Comparison of ENCODE assay signal across 9 mouse cellular contexts in genomic region chr11:120548214-120548613, GRCm38 (mm10). TPM values are rescaled to one million over a fixed set of nuclear protein-coding genes. Genes with fewer than 3 reads are reported as not detected.
DNase-seq lines count a peak whose midpoint lies in the region; ATAC-seq and TF ChIP-seq lines count a peak whose summit lies in the region.
"Had no signal": no experiment of that assay in that cellular context is flagged by ENCODE, and none has a peak within 500 bp of the region (broad histone marks: within the 10 kb centered on the region; RNA-seq: fewer than 3 reads in every experiment).

No protein-coding gene starts in this region.

- H3K27ac ChIP-seq in heart, embryonic 10.5 days = peak overlapping the region; percentile 98; the same call in 1 of the 2 replicates
- peak overlapping the region; percentile 96 for H3K27ac ChIP-seq in hindbrain, embryonic 10.5 days
- H3K27ac ChIP-seq in liver, postnatal 0 days (ENCODE audit: low read depth) = peak overlapping the region; percentile 98
- no peak overlapping the region for H3K27ac ChIP-seq in thymus, adult 2 months (ENCODE audit: control insufficient read depth, insufficient read depth, low read length)

- no peaks in the 10 kb centered on the region for H3K27me3 ChIP-seq in heart, embryonic 10.5 days (ENCODE audit: insufficient read depth, poor library complexity, severe bottlenecking)
- peaks cover 2% of the 10 kb centered on the region; the same call in 1 of the 2 replicates for H3K27me3 ChIP-seq in G1E (ENCODE audit: insufficient read depth, low read length)
- no peaks in the 10 kb centered on the region for H3K27me3 ChIP-seq in hindbrain, embryonic 10.5 days (ENCODE audit: insufficient read depth, poor library complexity, severe bottlenecking)
- no peaks in the 10 kb centered on the region for H3K27me3 ChIP-seq in liver, postnatal 0 days (ENCODE audit: insufficient read depth, low read length)
- no peaks in the 10 kb centered on the region for H3K27me3 ChIP-seq in thymus, adult 2 months (ENCODE audit: control insufficient read depth, insufficient read depth, low read length)

- no peak for TF ChIP-seq CTCF in G1E (IDR thresholded peaks at IDR 0.05; ENCODE audit: low read depth, low read length)
- no peak for TF ChIP-seq CTCF in liver, postnatal 0 days (IDR thresholded peaks at IDR 0.05; ENCODE audit: low read depth)
- TF ChIP-seq CTCF in thymus, adult 2 months (IDR thresholded peaks at IDR 0.05; ENCODE audit: borderline replicate concordance, control insufficient read depth, extremely low read depth, insufficient read depth, low read length, poor library complexity) = no peak

- H3K4me2 ChIP-seq in liver, postnatal 0 days (ENCODE audit: low read depth, low read length) = peak overlapping the region; percentile 97

- peak overlapping the region; percentile 91 for H3K4me3 ChIP-seq in heart, embryonic 10.5 days
- H3K4me3 ChIP-seq in G1E (ENCODE audit: low read depth, low read length) = peak overlapping the region; percentile 87; the same call in 1 of the 2 replicates
- H3K4me3 ChIP-seq in hindbrain, embryonic 10.5 days = peak overlapping the region; percentile 100
- peak overlapping the region; percentile 88; the same call in 1 of the 2 replicates for H3K4me3 ChIP-seq in liver, postnatal 0 days (ENCODE audit: low read depth, low read length)
- H3K4me3 ChIP-seq in thymus, adult 2 months (ENCODE audit: control insufficient read depth, insufficient read depth, low read length) = no peak overlapping the region

- no peaks in the 10 kb centered on the region for H3K9me3 ChIP-seq in heart, embryonic 10.5 days
- H3K9me3 ChIP-seq in G1E (replicated peaks) = no peaks in the 10 kb centered on the region
- no peaks in the 10 kb centered on the region for H3K9me3 ChIP-seq in hindbrain, embryonic 10.5 days
- no peaks in the 10 kb centered on the region for H3K9me3 ChIP-seq in liver, postnatal 0 days (ENCODE audit: low read length)

- no peak for ATAC-seq in G1E (ENCODE audit: extremely low read depth, insufficient number of reproducible peaks, low FRiP score, poor library complexity, severe bottlenecking)
- no peak for ATAC-seq in liver, postnatal 0 days

- intact Hi-C loops in heart, postnatal 36 days (cut with DNase I) = loop anchor here (2.0 kb wide), 1 partner anchor 29 kb away; no protein-coding TSS in a partner anchor

- no peak for TF ChIP-seq POLR2A in thymus, adult 2 months (IDR thresholded peaks at IDR 0.05; ENCODE audit: control insufficient read depth, extremely low read depth, insufficient read depth, low read length, poor library complexity)

- H3K36me3 ChIP-seq in heart, embryonic 10.5 days = peaks cover 29% of the 10 kb centered on the region
- peaks cover 66% of the 10 kb centered on the region for H3K36me3 ChIP-seq in G1E (replicated peaks)
- H3K36me3 ChIP-seq in hindbrain, embryonic 10.5 days = peaks cover 50% of the 10 kb centered on the region
- peaks cover 14% of the 10 kb centered on the region for H3K36me3 ChIP-seq in liver, postnatal 0 days (replicated peaks; ENCODE audit: insufficient read depth, low read length)
- H3K36me3 ChIP-seq in thymus, adult 2 months (ENCODE audit: control insufficient read depth, insufficient read depth, low read length) = peaks cover 10% of the 10 kb centered on the region

- peaks cover 39% of the 10 kb centered on the region for H3K4me1 ChIP-seq in heart, embryonic 10.5 days
- peaks cover 36% of the 10 kb centered on the region for H3K4me1 ChIP-seq in G1E (ENCODE audit: insufficient read depth, low read depth, low read length)
- peaks cover 35% of the 10 kb centered on the region for H3K4me1 ChIP-seq in hindbrain, embryonic 10.5 days (replicated peaks)
- H3K4me1 ChIP-seq in liver, postnatal 0 days (ENCODE audit: insufficient read depth) = peaks cover 35% of the 10 kb centered on the region
- peaks cover 24% of the 10 kb centered on the region for H3K4me1 ChIP-seq in thymus, adult 2 months (replicated peaks; ENCODE audit: control insufficient read depth, insufficient read depth, low read length)

- H3K9ac ChIP-seq in liver, postnatal 0 days (replicated peaks) = peak overlapping the region; percentile 93; the same call in 1 of the 2 replicates

- TF ChIP-seq EP300 in liver, postnatal 0 days (IDR thresholded peaks at IDR 0.05; ENCODE audit: low read depth) = no peak

- WGBS in heart, embryonic 10.5 days = 83% methylated on average over 3 of the region's 3 CpGs
- 86% methylated on average over 3 of the region's 3 CpGs for WGBS in hindbrain, embryonic 10.5 days
- 83% methylated on average over 3 of the region's 3 CpGs for WGBS in liver, postnatal 0 days (ENCODE audit: insufficient replicate concordance)
- WGBS in thymus, adult 2 months = 76% methylated on average over 3 of the region's 3 CpGs

- DNase-seq in heart, embryonic 10.5 days (ENCODE audit: low spot score) = no peak
- DNase-seq in heart, postnatal 36 days = no peak
- no peak for DNase-seq in G1E (ENCODE audit: low spot score)
- no peak for DNase-seq in hindbrain, embryonic 10.5 days (ENCODE audit: low spot score)
- DNase-seq in liver, postnatal 0 days = no peak
- DNase-seq in ovary, adult 18-20 months (ENCODE audit: low spot score) = no peak
- DNase-seq in gastrocnemius, adult 8-10 months (ENCODE audit: low spot score in 2 of 2) = no peak
- no peak for DNase-seq in thymus, adult 2 months
- DNase-seq: left cerebral cortex, postnatal 4 days had no signal

RNA-seq across cellular contexts. Expression of gene Mcrip1, which starts 1.3 kb away (rescaled TPM):
- 153 and 186 TPM in 2 replicates for polyA plus RNA-seq in heart, embryonic 10.5 days (2016; fragmentation: Nextera tagmentation; extraction: Ambion mirVana)
- total RNA-seq in heart, postnatal 36 days (2021) = 10 to 100 TPM; 43.1 to 43.7 TPM
- total RNA-seq in G1E (2014; fragmentation: Nextera tagmentation) (53.8 and 64.3 TPM in 2 replicates), G1E (2017) (19.2 and 20.9 TPM in 2 replicates)
- 176 and 205 TPM in 2 replicates for polyA plus RNA-seq in G1E (2012)
- 219 and 261 TPM in 2 replicates for polyA plus RNA-seq in hindbrain, embryonic 10.5 days (2016; fragmentation: Nextera tagmentation; extraction: Ambion mirVana)
- 59.2 and 61.0 TPM in 2 replicates for polyA plus RNA-seq in liver, postnatal 0 days (2015; fragmentation: Nextera tagmentation; extraction: Ambion mirVana)
- 10 to 100 TPM; 18.6 to 20.5 (median 20.1) TPM for total RNA-seq in gastrocnemius, adult 8-10 months (2022)
- polyA plus RNA-seq in thymus, adult 2 months (2012; rRNA removed) = 167 and 191 TPM in 2 replicates

RNA-seq across cellular contexts. Expression of gene Ppp1r27, which starts 2.7 kb away (rescaled TPM):
- not detected in 2 replicates for polyA plus RNA-seq in heart, embryonic 10.5 days (2016; fragmentation: Nextera tagmentation; extraction: Ambion mirVana)
- total RNA-seq in heart, postnatal 36 days (2021) = under 1 TPM in 1 of 2 experiments, not detected in 1; 0.67 TPM
- total RNA-seq in G1E (2014; fragmentation: Nextera tagmentation) (not detected in 2 replicates), G1E (2017) (not detected in 2 replicates)
- not detected in 2 replicates for polyA plus RNA-seq in G1E (2012)
- polyA plus RNA-seq in hindbrain, embryonic 10.5 days (2016; fragmentation: Nextera tagmentation; extraction: Ambion mirVana) = 0.27 TPM in 1 of 2 replicates, not detected in the other
- 0.19 and 1.5 TPM in 2 replicates for polyA plus RNA-seq in liver, postnatal 0 days (2015; fragmentation: Nextera tagmentation; extraction: Ambion mirVana)
- total RNA-seq in gastrocnemius, adult 8-10 months (2022) = 100 to 1,000 TPM; 157 to 382 (median 178) TPM
- 5.0 and 6.4 TPM in 2 replicates for polyA plus RNA-seq in thymus, adult 2 months (2012; rRNA removed)
- total RNA-seq: left cerebral cortex, postnatal 4 days had no signal

RNA-seq across cellular contexts. Expression of gene Gcgr, which starts 17.7 kb away (rescaled TPM):
- polyA plus RNA-seq in heart, embryonic 10.5 days (2016; fragmentation: Nextera tagmentation; extraction: Ambion mirVana) = 0.26 and 2.2 TPM in 2 replicates
- 1 to 10 TPM in 1 of 2 experiments, under 1 TPM in 1; 0.80 to 1.2 TPM for total RNA-seq in heart, postnatal 36 days (2021)
- total RNA-seq in G1E (2014; fragmentation: Nextera tagmentation) = not detected in 2 replicates
- total RNA-seq in G1E (2017) = not detected in 2 replicates
- not detected in 2 replicates for polyA plus RNA-seq in G1E (2012)
- polyA plus RNA-seq in hindbrain, embryonic 10.5 days (2016; fragmentation: Nextera tagmentation; extraction: Ambion mirVana) = 0.14 and 0.17 TPM in 2 replicates
- polyA plus RNA-seq in liver, postnatal 0 days (2015; fragmentation: Nextera tagmentation; extraction: Ambion mirVana) = 58.5 and 66.9 TPM in 2 replicates
- total RNA-seq in gastrocnemius, adult 8-10 months (2022) = under 1 TPM in 1 of 4 experiments, not detected in 3; 0.29 TPM
- 1.0 TPM in 2 replicates for polyA plus RNA-seq in thymus, adult 2 months (2012; rRNA removed)

RNA-seq across cellular contexts. Expression of gene P4hb, which starts 24.8 kb away (rescaled TPM):
- polyA plus RNA-seq in heart, embryonic 10.5 days (2016; fragmentation: Nextera tagmentation; extraction: Ambion mirVana) = 550 and 670 TPM in 2 replicates
- total RNA-seq in heart, postnatal 36 days (2021) = 100 to 1,000 TPM; 252 to 258 TPM
- 268 and 289 TPM in 2 replicates for total RNA-seq in G1E (2014; fragmentation: Nextera tagmentation)
- 411 and 414 TPM in 2 replicates for total RNA-seq in G1E (2017)
- 516 and 719 TPM in 2 replicates for polyA plus RNA-seq in G1E (2012)
- 519 and 570 TPM in 2 replicates for polyA plus RNA-seq in hindbrain, embryonic 10.5 days (2016; fragmentation: Nextera tagmentation; extraction: Ambion mirVana)
- 683 and 697 TPM in 2 replicates for polyA plus RNA-seq in liver, postnatal 0 days (2015; fragmentation: Nextera tagmentation; extraction: Ambion mirVana)
- 100 to 1,000 TPM; 162 to 245 (median 209) TPM for total RNA-seq in gastrocnemius, adult 8-10 months (2022)
- 125 and 139 TPM in 2 replicates for polyA plus RNA-seq in thymus, adult 2 months (2012; rRNA removed)

RNA-seq across cellular contexts. Expression of gene Arhgdia, which starts 33.2 kb away (rescaled TPM):
- polyA plus RNA-seq in heart, embryonic 10.5 days (2016; fragmentation: Nextera tagmentation; extraction: Ambion mirVana) = 587 and 673 TPM in 2 replicates
- 100 to 1,000 TPM; 147 to 150 TPM for total RNA-seq in heart, postnatal 36 days (2021)
- total RNA-seq in G1E (2014; fragmentation: Nextera tagmentation) (354 and 381 TPM in 2 replicates), G1E (2017) (155 and 158 TPM in 2 replicates)
- 1,000 and 1,072 TPM in 2 replicates for polyA plus RNA-seq in G1E (2012)
- polyA plus RNA-seq in hindbrain, embryonic 10.5 days (2016; fragmentation: Nextera tagmentation; extraction: Ambion mirVana) = 799 and 820 TPM in 2 replicates
- polyA plus RNA-seq in liver, postnatal 0 days (2015; fragmentation: Nextera tagmentation; extraction: Ambion mirVana) = 148 and 156 TPM in 2 replicates
- total RNA-seq in gastrocnemius, adult 8-10 months (2022) = 10 to 100 TPM; 74.3 to 86.2 (median 80.7) TPM
- polyA plus RNA-seq in thymus, adult 2 months (2012; rRNA removed) = 1,184 and 1,219 TPM in 2 replicates

Comparison
In these comparisons a context has a peak if more than half of its experiments do, and no peak if none do; other contexts are left out.
1. RNA of gene Gcgr, which starts 17.7 kb away (polyA plus RNA-seq): 58.5 to 66.9 TPM in liver, postnatal 0 days; 0.26 to 2.2 TPM in heart, embryonic 10.5 days, 1.0 TPM in thymus, adult 2 months, 0.14 to 0.17 TPM in hindbrain, embryonic 10.5 days and not detected in G1E; every median in the first group is over 10 times any median in the second.